Mouse (Mus musculus) hindbrain, embryonic 16.5 days (tissue): ENCODE results near the gene Eef2k. TPM values are rescaled to one million over a fixed set of nuclear protein-coding genes. Genes with fewer than 3 reads are reported as not detected.

ENCODE experiments used
- ATAC-seq: fragments of 200-750 bp; cut with Nextera tagmentation; 2 replicates; pipeline ENCODE4 v1.8.0; 2017; ENCODE audit warnings: moderate TSS enrichment, moderate library complexity
- H3K27ac ChIP-seq: fragments of 300-500 bp; sonication (generic); 2 replicates; pipeline ENCODE4 v1.5.1; 2014; ENCODE audit warnings: low read depth, mild to moderate bottlenecking, control low read depth, low read length, moderate library complexity
- H3K27me3 ChIP-seq: fragments of 300-500 bp; sonication (generic); replicated peaks from 2 replicates; pipeline ENCODE4 v1.6.1; 2014; ENCODE audit warnings: low read length; ENCODE audit not compliant: control insufficient read depth, insufficient read depth
- H3K36me3 ChIP-seq: fragments of 300-500 bp; sonication (generic); 2 replicates; pipeline ENCODE4 v1.6.1; 2014; ENCODE audit warnings: mild to moderate bottlenecking, low read length, moderate library complexity, mixed read lengths; ENCODE audit not compliant: control insufficient read depth, insufficient read depth
- H3K4me1 ChIP-seq: fragments of 300-500 bp; sonication (generic); 2 replicates; pipeline ENCODE4 v1.6.1; 2014; ENCODE audit warnings: low read depth, low read length; ENCODE audit not compliant: control insufficient read depth, insufficient read depth
- H3K4me2 ChIP-seq: fragments of 300-500 bp; sonication (generic); 2 replicates; pipeline ENCODE4 v1.6.1; 2014; ENCODE audit warnings: mild to moderate bottlenecking, low read length, control low read depth, moderate library complexity
- H3K4me3 ChIP-seq: fragments of 300-500 bp; sonication (generic); 2 replicates; pipeline ENCODE4 v1.5.1; 2014; ENCODE audit warnings: mild to moderate bottlenecking, low read length, control low read depth, moderate library complexity
- H3K9ac ChIP-seq: fragments of 300-500 bp; sonication (generic); 2 replicates; pipeline ENCODE4 v1.6.1; 2014; ENCODE audit warnings: low read depth, mild to moderate bottlenecking, control low read depth, low read length, moderate library complexity
- H3K9me3 ChIP-seq: fragments of 300-500 bp; sonication (generic); 2 replicates; pipeline ENCODE4 v1.6.1; 2014; ENCODE audit warnings: mild to moderate bottlenecking, low read length, moderate library complexity; ENCODE audit not compliant: control insufficient read depth
- WGBS: fragments of 180-500 bp; shearing (Covaris S2); extraction: QIAGEN DNeasy Blood & Tissue Kit; methylation state at CpG from one replicate; pipeline ENCODE4 v1.1.7; 2014; 5-methylcytosine and 5-hydroxymethylcytosine counted together
- polyA plus RNA-seq: library from polyadenylated mRNA; unstranded; fragments of >200 nt; fragmentation: Nextera tagmentation; extraction: Ambion mirVana; gene quantifications from 2 replicates; pipeline ENCODE4 v1.2.1, GENCODE M21; 2015

Gene Eef2k
- polyA plus RNA-seq, 1 experiment from 2014 or later, result 37.4 TPM

GRCm38 (mm10) chr7:120882674-120883073 lies 40.0 kb downstream of the Eef2k start:
- H3K9ac ChIP-seq, result no peak overlapping the region
- H3K9me3 ChIP-seq, result no peaks in the 10 kb centered on the region
- H3K27me3 ChIP-seq, result no peaks in the 10 kb centered on the region
- WGBS, result 81% methylated on average over 4 of the region's 4 CpGs
- no peak overlapping the region for H3K27ac ChIP-seq
- ATAC-seq, result no peak
- H3K4me2 ChIP-seq, result no peak overlapping the region
- no peaks in the 10 kb centered on the region for H3K4me1 ChIP-seq
- peaks cover 40% of the 10 kb centered on the region for H3K36me3 ChIP-seq
- H3K4me3 ChIP-seq, result no peak overlapping the region

GRCm38 (mm10) chr7:120883523-120884290 lies 41.1 kb downstream of the Eef2k start:
- Histone ChIP-seq H3K4me3 (no peak overlapping the region), H3K4me1 (no peaks in the 10 kb centered on the region), H3K36me3 (peaks cover 40% of the 10 kb centered on the region), H3K27me3 (no peaks in the 10 kb centered on the region), H3K27ac (no peak overlapping the region), H3K9ac (no peak overlapping the region), H3K9me3 (no peaks in the 10 kb centered on the region), H3K4me2 (no peak overlapping the region)
- no peak for ATAC-seq
- WGBS, result 91% methylated on average over 4 of the region's 4 CpGs

GRCm38 (mm10) chr7:120884746-120885145 lies 42.1 kb downstream of the Eef2k start:
- no peak for ATAC-seq
- H3K36me3 ChIP-seq, result peaks cover 42% of the 10 kb centered on the region
- no peak overlapping the region for H3K4me3 ChIP-seq
- no peak overlapping the region for H3K9ac ChIP-seq
- no peaks in the 10 kb centered on the region for H3K27me3 ChIP-seq
- no peak overlapping the region for H3K27ac ChIP-seq
- 98% methylated on average over 4 of the region's 4 CpGs for WGBS
- no peaks in the 10 kb centered on the region for H3K4me1 ChIP-seq
- no peaks in the 10 kb centered on the region for H3K9me3 ChIP-seq
- H3K4me2 ChIP-seq, result no peak overlapping the region

GRCm38 (mm10) chr7:120893123-120893522 lies 50.5 kb downstream of the Eef2k start:
- 91% methylated on average over 5 of the region's 5 CpGs for WGBS

GRCm38 (mm10) chr7:120897054-120897453 lies 54.4 kb downstream of the Eef2k start:
- ATAC-seq, result no peak
- H3K4me3 ChIP-seq, result no peak overlapping the region
- no peaks in the 10 kb centered on the region for H3K27me3 ChIP-seq
- H3K4me2 ChIP-seq, result no peak overlapping the region
- H3K4me1 ChIP-seq, result no peaks in the 10 kb centered on the region
- 94% methylated on average over 7 of the region's 7 CpGs for WGBS
- H3K9me3 ChIP-seq, result no peaks in the 10 kb centered on the region
- H3K36me3 ChIP-seq, result peaks cover 23% of the 10 kb centered on the region
- no peak overlapping the region for H3K9ac ChIP-seq
- H3K27ac ChIP-seq, result no peak overlapping the region

More at GRCm38 (mm10) chr7:120893123-120893522, 50.5 kb downstream of the Eef2k start:
- Histone ChIP-seq H3K4me2 (no peak overlapping the region), H3K4me1 (no peaks in the 10 kb centered on the region), H3K9ac (no peak overlapping the region), H3K36me3 (peaks cover 23% of the 10 kb centered on the region), H3K27ac (no peak overlapping the region), H3K9me3 (no peaks in the 10 kb centered on the region), H3K27me3 (no peaks in the 10 kb centered on the region), H3K4me3 (no peak overlapping the region)
- no peak for ATAC-seq

GRCm38 (mm10) chr7:120897711-120898335 lies 55.2 kb downstream of the Eef2k start:
- ATAC-seq, result peak; percentile 82
- H3K4me1 ChIP-seq, result no peaks in the 10 kb centered on the region
- H3K9ac ChIP-seq, result no peak overlapping the region
- H3K4me2 ChIP-seq, result no peak overlapping the region
- no peaks in the 10 kb centered on the region for H3K27me3 ChIP-seq
- H3K4me3 ChIP-seq, result no peak overlapping the region
- H3K9me3 ChIP-seq, result no peaks in the 10 kb centered on the region
- no peak overlapping the region for H3K27ac ChIP-seq
- peaks cover 23% of the 10 kb centered on the region for H3K36me3 ChIP-seq
- WGBS, result 74% methylated on average over 9 of the region's 9 CpGs

- Histone ChIP-seq H3K9ac (no peak overlapping the region), H3K27me3 (no peaks in the 10 kb centered on the region), H3K4me1 (no peaks in the 10 kb centered on the region), H3K9me3 (no peaks in the 10 kb centered on the region), H3K27ac (no peak overlapping the region), H3K4me2 (no peak overlapping the region), H3K36me3 (peaks cover 22% of the 10 kb centered on the region), H3K4me3 (no peak overlapping the region)
- no peak for ATAC-seq
- 68% methylated on average over 4 of the region's 4 CpGs for WGBS
Measured at GRCm38 (mm10) chr7:120900191-120900590, 57.6 kb downstream of the Eef2k start.

- Histone ChIP-seq H3K36me3 (peaks cover 16% of the 10 kb centered on the region), H3K4me1 (no peaks in the 10 kb centered on the region), H3K9me3 (no peaks in the 10 kb centered on the region), H3K27me3 (no peaks in the 10 kb centered on the region), H3K9ac (no peak overlapping the region), H3K4me2 (no peak overlapping the region), H3K27ac (no peak overlapping the region), H3K4me3 (no peak overlapping the region)
- 50% methylated on average over 8 of the region's 8 CpGs for WGBS
- no peak for ATAC-seq
Measured at GRCm38 (mm10) chr7:120901701-120902100, 59.1 kb downstream of the Eef2k start.

GRCm38 (mm10) chr7:120902931-120903330 lies 60.3 kb downstream of the Eef2k start:
- Histone ChIP-seq H3K4me3 (no peak overlapping the region), H3K36me3 (peaks cover 16% of the 10 kb centered on the region), H3K9ac (no peak overlapping the region), H3K9me3 (no peaks in the 10 kb centered on the region), H3K27me3 (no peaks in the 10 kb centered on the region), H3K4me1 (no peaks in the 10 kb centered on the region), H3K27ac (no peak overlapping the region; the same call in 1 of the 2 replicates), H3K4me2 (no peak overlapping the region)
- whole genome bisulfite sequencing, result 39% methylated on average over 3 of the region's 3 CpGs
- ATAC-seq, result no peak
